Mouse (Mus musculus): ENCODE data around the gene Slc12a5.

DNA sequence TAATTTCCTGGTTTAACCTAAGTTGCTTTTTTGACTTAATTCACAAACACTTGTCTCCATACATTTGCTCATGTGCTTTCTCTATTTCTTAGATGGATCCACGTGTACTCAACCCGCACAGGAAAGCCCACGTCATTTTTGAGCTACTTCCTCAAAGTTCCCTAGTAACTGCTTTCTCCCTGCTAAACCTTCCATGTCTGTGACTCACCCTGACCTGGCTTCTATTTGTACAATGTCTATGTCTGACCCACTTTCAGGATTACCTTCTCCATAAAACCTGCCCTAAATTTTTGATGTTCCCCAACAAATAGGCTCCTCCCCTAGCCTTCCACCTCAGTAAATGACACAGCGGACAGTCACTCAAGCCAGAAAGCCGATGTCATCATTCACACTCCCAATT, 54.3 kb downstream of the Slc12a5 start:
- TF ChIP-seq GATA1 (IDR thresholded peaks at IDR 0.05; ENCODE audit: low read length) (no peak), TAL1 (IDR thresholded peaks at IDR 0.05; ENCODE audit: low read length) (no peak)

Data from erythroblast, embryonic 14.5 days (primary cell).